Mouse (Mus musculus): ENCODE data around the gene Gatb. TPM values are rescaled to one million over a fixed set of nuclear protein-coding genes. Genes with fewer than 3 reads are reported as not detected.
"Not testable (repeated sequence)": the region's sequence is repeated elsewhere in the genome, so short reads cannot be mapped to it uniquely, and the experiment has no call there.

Gene Gatb
- polyA plus RNA-seq, 1 experiment from 2014 or later = 26.4 TPM

DNA sequence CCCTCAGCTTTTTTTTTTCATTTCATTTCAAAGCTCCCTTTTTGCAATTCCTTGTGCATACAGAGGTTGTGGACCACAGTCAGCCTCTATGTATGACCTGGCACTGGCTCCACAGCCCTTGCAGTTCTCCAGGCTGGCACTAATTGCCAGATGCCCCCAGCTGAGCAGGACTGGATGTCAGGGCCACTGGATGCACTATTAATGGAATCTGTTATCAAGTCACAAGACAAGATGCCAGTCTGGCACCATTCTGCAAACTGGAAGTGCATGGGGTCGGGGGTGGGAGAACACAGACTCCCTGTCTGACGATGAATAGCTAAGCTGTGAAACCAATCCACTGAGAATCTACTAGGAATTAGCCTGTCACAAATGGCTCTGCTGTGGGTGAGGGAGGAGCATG lies 22.6 kb upstream of the Gatb start:
- Histone ChIP-seq H3K9me3 (ENCODE audit: control insufficient read depth, low read length) (0 out of 2 replicates have a peak, but pooled peaks cover 3% of the 10 kb centered on the region), H3K4me2 (replicated peaks; ENCODE audit: low read depth, low read length) (no peak overlapping the region), H3K4me3 (ENCODE audit: low read length) (no peak overlapping the region), H3K27me3 (ENCODE audit: control insufficient read depth, insufficient read depth, low read length) (no peaks in the 10 kb centered on the region), H3K36me3 (ENCODE audit: control insufficient read depth, insufficient read depth, low read length) (no peaks in the 10 kb centered on the region), H3K9ac (ENCODE audit: low read depth, low read length) (no peak overlapping the region), H3K27ac (ENCODE audit: low read depth, low read length) (no peak overlapping the region), H3K4me1 (ENCODE audit: control insufficient read depth, insufficient read depth, low read length) (no peaks in the 10 kb centered on the region)
- 83% methylated on average over 2 of the region's 2 CpGs for WGBS
- no peak for ATAC-seq (ENCODE audit: low FRiP score, low TSS enrichment)

- H3K4me2 ChIP-seq (replicated peaks; ENCODE audit: low read depth, low read length) = no peak overlapping the region
- H3K27me3 ChIP-seq (ENCODE audit: control insufficient read depth, insufficient read depth, low read length) = no peaks in the 10 kb centered on the region
- H3K27ac ChIP-seq (ENCODE audit: low read depth, low read length) = no peak overlapping the region
- ATAC-seq (ENCODE audit: low FRiP score, low TSS enrichment) = no peak
- no peak overlapping the region for H3K4me3 ChIP-seq (ENCODE audit: low read length)
- H3K9ac ChIP-seq (ENCODE audit: low read depth, low read length) = no peak overlapping the region
- 0 out of 2 replicates have a peak, but pooled peaks cover 3% of the 10 kb centered on the region for H3K9me3 ChIP-seq (ENCODE audit: control insufficient read depth, low read length)
- H3K36me3 ChIP-seq (ENCODE audit: control insufficient read depth, insufficient read depth, low read length) = no peaks in the 10 kb centered on the region
- WGBS = 87% methylated on average over 6 of the region's 6 CpGs
- no peaks in the 10 kb centered on the region for H3K4me1 ChIP-seq (ENCODE audit: control insufficient read depth, insufficient read depth, low read length)
Measured at GRCm38 (mm10) chr3:85553731-85554277, 20.1 kb upstream of the Gatb start.

DNA sequence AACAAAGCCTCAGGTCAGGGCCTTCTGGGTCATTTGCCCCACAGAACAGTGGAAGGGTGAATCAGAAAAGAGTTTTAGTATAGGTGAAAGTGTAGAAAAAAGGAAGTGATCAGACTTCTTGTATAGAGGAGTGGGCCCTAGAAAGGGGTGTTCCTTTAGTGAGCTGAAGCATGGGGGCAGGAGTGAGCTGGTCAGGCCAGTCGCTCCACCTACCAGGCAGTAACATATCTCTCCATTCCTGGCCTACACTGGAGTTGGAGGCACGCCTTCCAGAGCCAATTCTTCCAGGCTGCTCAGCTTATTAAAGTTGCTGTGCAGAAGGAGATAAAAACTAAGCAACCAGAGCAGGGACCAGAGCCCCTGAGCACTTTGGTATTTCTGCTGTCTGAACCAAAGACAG lies 9.3 kb upstream of the Gatb start:
- ATAC-seq (ENCODE audit: low FRiP score, low TSS enrichment) = no peak
- H3K9me3 ChIP-seq (ENCODE audit: control insufficient read depth, low read length) = no peaks in the 10 kb centered on the region
- H3K27ac ChIP-seq (ENCODE audit: low read depth, low read length) = no peak overlapping the region
- no peaks in the 10 kb centered on the region for H3K4me1 ChIP-seq (ENCODE audit: control insufficient read depth, insufficient read depth, low read length)
- no peak overlapping the region for H3K4me3 ChIP-seq (ENCODE audit: low read length)
- no peaks in the 10 kb centered on the region for H3K27me3 ChIP-seq (ENCODE audit: control insufficient read depth, insufficient read depth, low read length)
- H3K9ac ChIP-seq (ENCODE audit: low read depth, low read length) = no peak overlapping the region
- no peaks in the 10 kb centered on the region for H3K36me3 ChIP-seq (ENCODE audit: control insufficient read depth, insufficient read depth, low read length)
- H3K4me2 ChIP-seq (replicated peaks; ENCODE audit: low read depth, low read length) = no peak overlapping the region
- WGBS = 74% methylated on average over 2 of the region's 2 CpGs

GRCm38 (mm10) chr3:85571276-85571675 lies 2.6 kb upstream of the Gatb start:
- H3K4me1 ChIP-seq (ENCODE audit: control insufficient read depth, insufficient read depth, low read length) = no peaks in the 10 kb centered on the region
- no peak overlapping the region for H3K9ac ChIP-seq (ENCODE audit: low read depth, low read length)
- no peaks in the 10 kb centered on the region for H3K9me3 ChIP-seq (ENCODE audit: control insufficient read depth, low read length)
- no peak overlapping the region for H3K4me2 ChIP-seq (replicated peaks; ENCODE audit: low read depth, low read length)
- H3K36me3 ChIP-seq (ENCODE audit: control insufficient read depth, insufficient read depth, low read length) = no peaks in the 10 kb centered on the region
- no peak overlapping the region for H3K4me3 ChIP-seq (ENCODE audit: low read length)
- WGBS = 67% methylated on average over 2 of the region's 2 CpGs
- no peak overlapping the region for H3K27ac ChIP-seq (ENCODE audit: low read depth, low read length)
- ATAC-seq (ENCODE audit: low FRiP score, low TSS enrichment) = no peak
- H3K27me3 ChIP-seq (ENCODE audit: control insufficient read depth, insufficient read depth, low read length) = no peaks in the 10 kb centered on the region

DNA sequence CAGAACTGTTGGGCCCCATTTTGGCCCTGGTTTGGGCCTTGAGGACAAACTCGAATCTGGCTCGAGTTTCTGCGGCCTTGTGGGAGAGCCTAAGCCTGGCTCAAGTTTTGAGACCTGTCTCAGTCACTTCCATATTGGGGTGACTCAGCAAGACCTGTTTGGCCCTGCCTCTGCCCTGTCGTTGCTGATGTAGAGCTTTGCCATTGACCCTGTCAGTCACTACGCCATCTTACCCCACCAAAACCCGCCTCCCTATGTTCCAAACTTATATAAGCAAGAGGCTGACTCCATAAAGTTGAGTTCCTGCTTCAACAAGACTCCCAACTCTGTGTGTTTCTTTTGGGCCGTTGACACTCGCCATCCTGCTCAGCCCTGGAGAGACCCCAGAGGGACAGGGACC lies 1.4 kb upstream of the Gatb start:
- H3K4me2 ChIP-seq (replicated peaks; ENCODE audit: low read depth, low read length); H3K36me3 ChIP-seq (ENCODE audit: control insufficient read depth, insufficient read depth, low read length); H3K27me3 ChIP-seq (ENCODE audit: control insufficient read depth, insufficient read depth, low read length); H3K4me1 ChIP-seq (ENCODE audit: control insufficient read depth, insufficient read depth, low read length); H3K4me3 ChIP-seq (ENCODE audit: low read length); H3K9me3 ChIP-seq (ENCODE audit: control insufficient read depth, low read length); H3K27ac ChIP-seq (ENCODE audit: low read depth, low read length); ATAC-seq (ENCODE audit: low FRiP score, low TSS enrichment); H3K9ac ChIP-seq (ENCODE audit: low read depth, low read length): not testable (repeated sequence)
- WGBS = 89% methylated on average over 8 of the region's 8 CpGs

DNA sequence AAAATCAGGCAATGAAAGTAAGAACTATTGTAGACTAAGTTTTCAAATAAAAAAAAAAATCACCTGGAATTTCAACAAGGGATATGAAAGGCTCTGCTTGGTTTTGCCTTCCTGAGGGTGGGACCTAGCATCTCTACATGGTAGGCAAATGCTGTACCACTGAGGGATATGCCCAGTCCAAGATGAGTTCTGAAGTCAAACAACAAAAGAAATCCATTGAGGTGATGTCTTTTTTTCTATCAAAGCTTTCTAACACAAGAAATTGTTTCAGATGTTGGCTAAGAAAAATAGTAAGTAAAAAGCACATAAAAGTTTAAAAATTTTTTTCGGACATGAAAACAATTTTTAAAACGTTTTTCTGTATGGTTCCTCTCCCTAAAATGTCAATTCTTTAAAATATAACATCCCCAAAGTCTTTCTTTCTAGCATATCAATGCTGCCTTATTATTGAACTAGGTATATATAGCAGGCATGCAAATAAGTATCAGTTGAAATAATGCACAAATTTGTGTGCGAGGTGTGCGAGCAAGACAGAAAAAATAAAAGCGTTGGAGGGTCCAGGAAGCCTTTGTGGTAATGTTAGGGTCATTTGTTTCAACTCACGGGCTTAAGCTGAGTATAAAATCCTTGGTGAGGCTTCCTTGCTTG lies 579 bp upstream of the Gatb start:
- Histone ChIP-seq H3K4me1 (ENCODE audit: control insufficient read depth, insufficient read depth, low read length) (no peaks in the 10 kb centered on the region), H3K36me3 (ENCODE audit: control insufficient read depth, insufficient read depth, low read length) (no peaks in the 10 kb centered on the region), H3K4me3 (ENCODE audit: low read length) (peak overlapping the region; percentile 74; the same call in 1 of the 2 replicates), H3K27ac (ENCODE audit: low read depth, low read length) (no peak overlapping the region), H3K27me3 (ENCODE audit: control insufficient read depth, insufficient read depth, low read length) (no peaks in the 10 kb centered on the region), H3K9me3 (ENCODE audit: control insufficient read depth, low read length) (no peaks in the 10 kb centered on the region), H3K9ac (ENCODE audit: low read depth, low read length) (no peak overlapping the region), H3K4me2 (replicated peaks; ENCODE audit: low read depth, low read length) (peak overlapping the region; percentile 35)
- 23% methylated on average over 6 of the region's 6 CpGs for WGBS
- ATAC-seq (ENCODE audit: low FRiP score, low TSS enrichment) = no peak

DNA sequence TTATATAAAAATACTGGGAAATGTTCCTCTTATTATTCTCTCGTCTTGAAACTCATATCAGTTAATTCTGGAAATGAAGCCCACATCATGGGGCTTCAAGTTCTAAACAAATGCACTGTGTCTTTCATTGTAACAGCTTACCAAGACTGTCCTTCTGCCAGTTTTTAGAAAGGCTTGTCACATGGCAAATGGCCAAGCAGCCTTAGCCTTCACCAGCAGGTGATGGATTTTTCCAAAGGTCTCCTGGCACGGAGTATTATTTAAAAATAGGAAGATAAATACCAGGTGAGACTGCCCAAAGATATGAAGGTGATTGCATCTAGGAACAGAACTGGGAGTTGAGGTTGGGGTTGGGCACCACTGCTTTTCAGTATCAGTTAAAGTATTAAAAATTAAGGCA lies 8.8 kb downstream of the Gatb start:
- H3K36me3 ChIP-seq (ENCODE audit: control insufficient read depth, insufficient read depth, low read length) = no peaks in the 10 kb centered on the region
- no peak for ATAC-seq (ENCODE audit: low FRiP score, low TSS enrichment)
- no peaks in the 10 kb centered on the region for H3K9me3 ChIP-seq (ENCODE audit: control insufficient read depth, low read length)
- H3K4me1 ChIP-seq (ENCODE audit: control insufficient read depth, insufficient read depth, low read length) = no peaks in the 10 kb centered on the region
- WGBS = 77% methylated on average over 2 of the region's 2 CpGs
- H3K27me3 ChIP-seq (ENCODE audit: control insufficient read depth, insufficient read depth, low read length) = no peaks in the 10 kb centered on the region
- H3K4me3 ChIP-seq (ENCODE audit: low read length) = no peak overlapping the region
- H3K27ac ChIP-seq (ENCODE audit: low read depth, low read length) = no peak overlapping the region
- H3K4me2 ChIP-seq (replicated peaks; ENCODE audit: low read depth, low read length) = no peak overlapping the region
- no peak overlapping the region for H3K9ac ChIP-seq (ENCODE audit: low read depth, low read length)

DNA sequence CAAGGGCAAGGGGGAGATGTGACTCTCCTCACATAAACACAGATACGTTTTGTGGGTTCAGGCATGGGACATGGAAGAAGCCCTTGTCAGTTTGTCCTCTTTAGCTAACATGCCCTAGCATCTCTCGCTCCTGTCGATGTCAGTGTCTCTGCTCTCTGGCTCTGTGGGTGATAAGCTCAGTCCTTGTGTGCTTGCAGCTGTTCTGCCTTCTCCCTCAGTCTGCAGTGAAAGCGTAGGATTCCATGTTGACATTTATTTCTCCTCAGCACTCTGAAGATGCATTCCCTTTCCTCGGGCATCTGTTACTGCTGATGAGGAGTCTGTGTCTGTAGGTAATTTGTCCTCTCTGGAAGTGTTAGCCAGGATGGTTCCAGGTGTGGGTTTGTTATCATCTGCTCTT lies 9.3 kb downstream of the Gatb start:
- Histone ChIP-seq H3K27me3 (ENCODE audit: control insufficient read depth, insufficient read depth, low read length) (no peaks in the 10 kb centered on the region), H3K9me3 (ENCODE audit: control insufficient read depth, low read length) (no peaks in the 10 kb centered on the region), H3K4me2 (replicated peaks; ENCODE audit: low read depth, low read length) (no peak overlapping the region), H3K9ac (ENCODE audit: low read depth, low read length) (no peak overlapping the region), H3K4me3 (ENCODE audit: low read length) (no peak overlapping the region), H3K27ac (ENCODE audit: low read depth, low read length) (no peak overlapping the region), H3K4me1 (ENCODE audit: control insufficient read depth, insufficient read depth, low read length) (no peaks in the 10 kb centered on the region), H3K36me3 (ENCODE audit: control insufficient read depth, insufficient read depth, low read length) (no peaks in the 10 kb centered on the region)
- no peak for ATAC-seq (ENCODE audit: low FRiP score, low TSS enrichment)
- WGBS = 83% methylated on average over 5 of the region's 5 CpGs

DNA sequence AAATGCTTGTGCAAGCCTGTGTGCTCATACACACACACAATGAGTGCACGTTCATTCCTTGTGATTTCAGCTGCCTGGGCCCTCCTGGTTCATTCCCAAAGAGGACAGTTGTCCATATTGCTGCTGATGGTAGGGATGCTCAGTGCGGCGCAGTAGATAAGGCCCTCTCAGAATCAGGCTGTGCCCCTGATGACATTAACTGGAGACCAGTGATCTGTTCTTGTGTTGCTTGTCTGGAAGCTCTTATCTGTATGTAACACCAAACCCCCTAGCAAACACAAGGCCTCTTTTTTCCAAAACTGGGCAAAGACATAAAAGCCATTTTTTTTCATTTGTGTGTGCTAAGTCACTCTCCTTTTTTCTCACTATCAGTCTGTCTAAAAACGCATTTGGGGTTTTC lies 11.0 kb downstream of the Gatb start:
- Histone ChIP-seq H3K4me1 (ENCODE audit: control insufficient read depth, insufficient read depth, low read length) (no peaks in the 10 kb centered on the region), H3K4me2 (replicated peaks; ENCODE audit: low read depth, low read length) (no peak overlapping the region), H3K9ac (ENCODE audit: low read depth, low read length) (no peak overlapping the region), H3K4me3 (ENCODE audit: low read length) (no peak overlapping the region), H3K27ac (ENCODE audit: low read depth, low read length) (no peak overlapping the region), H3K27me3 (ENCODE audit: control insufficient read depth, insufficient read depth, low read length) (no peaks in the 10 kb centered on the region), H3K36me3 (ENCODE audit: control insufficient read depth, insufficient read depth, low read length) (no peaks in the 10 kb centered on the region; the same call in 1 of the 2 replicates), H3K9me3 (ENCODE audit: control insufficient read depth, low read length) (no peaks in the 10 kb centered on the region)
- ATAC-seq (ENCODE audit: low FRiP score, low TSS enrichment) = no peak
- WGBS = 85% methylated on average over 4 of the region's 4 CpGs
